ENCODE assay signal across 12 mouse cellular contexts in the genomic region with DNA sequence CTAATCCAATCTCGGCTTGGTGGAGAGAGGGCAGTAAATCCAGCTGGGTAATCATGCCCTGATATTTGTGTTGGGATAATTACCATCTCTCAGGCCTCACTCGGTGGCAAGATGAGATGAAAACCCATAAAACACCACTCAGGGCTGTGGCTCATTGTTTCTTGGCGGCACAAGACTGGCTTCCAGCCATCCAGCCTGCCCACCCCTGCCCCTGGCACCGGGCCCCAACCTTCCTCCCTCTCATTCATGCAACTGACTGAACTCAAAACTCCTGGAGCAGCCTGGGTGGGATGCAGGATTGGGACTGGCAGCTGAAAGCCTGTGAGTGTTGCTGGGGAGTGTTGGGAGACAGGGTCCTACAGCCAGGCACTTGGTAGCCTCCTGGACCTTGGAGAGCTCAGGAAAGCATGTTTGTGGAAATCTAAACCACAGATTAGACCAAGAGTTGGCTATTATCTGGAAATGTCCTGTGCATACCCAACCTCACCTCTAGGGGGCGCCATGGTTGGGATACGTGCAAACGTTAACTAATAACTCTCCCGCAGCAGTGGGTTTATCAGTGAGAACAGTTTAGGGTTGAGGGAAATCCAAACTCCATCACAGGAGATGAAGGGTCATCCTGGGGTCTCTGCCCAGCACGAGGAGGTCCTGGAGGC.
A peak's percentile ranks its signal among the peaks of the same experiment; 100 is the strongest.
DNase-seq lines count a peak whose midpoint lies in the region; ATAC-seq and TF ChIP-seq lines count a peak whose summit lies in the region.
"Had no signal": no experiment of that assay in that cellular context is flagged by ENCODE, and none has a peak within 500 bp of the region (broad histone marks: within the 10 kb centered on the region; RNA-seq: fewer than 3 reads in every experiment).

No protein-coding gene starts in this region.

- no peak overlapping the region for H3K4me3 ChIP-seq in testis, adult 2 months (ENCODE audit: control insufficient read depth, low read depth, low read length)
- H3K4me3 ChIP-seq: heart, embryonic 13.5 days; liver, embryonic 15.5 days had no signal

- H3K36me3 ChIP-seq in testis, adult 2 months (ENCODE audit: control insufficient read depth, insufficient read depth, low read length): no peaks in the 10 kb centered on the region
- H3K36me3 ChIP-seq: heart, embryonic 13.5 days; liver, embryonic 15.5 days had no signal

- TF ChIP-seq CTCF in testis, adult 2 months (IDR thresholded peaks at IDR 0.05; ENCODE audit: control insufficient read depth, insufficient read depth, insufficient replicate concordance, low read depth, low read length): peak; percentile 39

- H3K27ac ChIP-seq in testis, adult 2 months (ENCODE audit: control insufficient read depth, insufficient read depth, low read depth, low read length): no peak overlapping the region
- H3K27ac ChIP-seq: heart, embryonic 13.5 days; liver, embryonic 15.5 days had no signal

- H3K4me1 ChIP-seq in testis, adult 2 months (ENCODE audit: control insufficient read depth, insufficient read depth, low read length): peaks cover 3% of the 10 kb centered on the region
- H3K4me1 ChIP-seq: heart, embryonic 13.5 days; liver, embryonic 15.5 days had no signal

- no peak for TF ChIP-seq POLR2A in testis, adult 2 months (IDR thresholded peaks at IDR 0.05; ENCODE audit: control insufficient read depth, low read depth, low read length)

- DNase-seq in cerebellum, postnatal 14 days: peak; percentile 42 to 75
- DNase-seq in cerebellum, adult 18-20 months: no peak
- peak; percentile 48 for DNase-seq in layer of hippocampus, adult 11-12 months (ENCODE audit: low spot score)
- DNase-seq in layer of hippocampus, adult 9-11 months: no peak
- DNase-seq in testis, postnatal 14 days (ENCODE audit: low spot score): no peak
- no peak for DNase-seq in kidney, postnatal 36 days
- DNase-seq: kidney, postnatal 14 days had no signal

- H3K27me3 ChIP-seq in testis, adult 2 months (ENCODE audit: control insufficient read depth, insufficient read depth, low read length): no peaks in the 10 kb centered on the region
- H3K27me3 ChIP-seq: liver, embryonic 15.5 days had no signal

- no peak for ATAC-seq in inflammation-experienced regulatory T-cells, adult 6 months
- ATAC-seq: activated CD4-positive, CD25-positive, alpha-beta regulatory T cell, adult 4 months had no signal

Comparison
In these comparisons a context has a peak if more than half of its experiments do, and no peak if none do; other contexts are left out.
1. DNase-seq: peak in cerebellum, postnatal 14 days (2 of 2) and layer of hippocampus, adult 11-12 months (single experiment); none in cerebellum, adult 18-20 months (0 of 2), layer of hippocampus, adult 9-11 months (single experiment), testis, postnatal 14 days (single experiment) and kidney, postnatal 36 days (0 of 2).